Mouse (Mus musculus) thymus, adult 2 months (tissue): Measurements from ENCODE around the gene Dzip3. TPM values are rescaled to one million over a fixed set of nuclear protein-coding genes. Genes with fewer than 3 reads are reported as not detected.
A peak's percentile ranks its signal among the peaks of the same experiment; 100 is the strongest.

Experiments used
- DNase-seq: peaks from one replicate; pipeline ENCODE4 v3.0.0; 2021
- H3K27ac ChIP-seq: fragments of 200-500 bp; 2 replicates; pipeline ENCODE4 v1.5.1; 2012; ENCODE audit warnings: low read length, control low read depth; ENCODE audit not compliant: control insufficient read depth, insufficient read depth
- H3K27me3 ChIP-seq: fragments of 200-500 bp; 2 replicates; pipeline ENCODE4 v1.6.1; 2012; ENCODE audit warnings: mild to moderate bottlenecking, low read length, moderate library complexity, mixed read lengths; ENCODE audit not compliant: control insufficient read depth, insufficient read depth
- H3K36me3 ChIP-seq: fragments of 200-500 bp; 2 replicates; pipeline ENCODE4 v1.6.1; 2012; ENCODE audit warnings: mild to moderate bottlenecking, low read length, moderate library complexity; ENCODE audit not compliant: control insufficient read depth, insufficient read depth
- H3K4me1 ChIP-seq: fragments of 200-500 bp; replicated peaks from 2 replicates; pipeline ENCODE4 v1.6.1; 2012; ENCODE audit warnings: low read length; ENCODE audit not compliant: control insufficient read depth, insufficient read depth
- H3K4me3 ChIP-seq: fragments of 200-500 bp; 2 replicates; pipeline ENCODE4 v1.5.1; 2012; ENCODE audit warnings: mild to moderate bottlenecking, low read length, control low read depth, moderate library complexity; ENCODE audit not compliant: control insufficient read depth, insufficient read depth
- CTCF ChIP-seq: fragments of 200-500 bp; IDR thresholded peaks from 2 replicates; pipeline ENCODE4 v1.5.1; 2012; ENCODE audit warnings: mild to moderate bottlenecking, control low read depth, low read length, moderate library complexity, borderline replicate concordance; ENCODE audit not compliant: control insufficient read depth, poor library complexity, insufficient read depth; ENCODE audit errors: extremely low read depth
- POLR2A ChIP-seq: fragments of 200-500 bp; IDR thresholded peaks from 2 replicates; pipeline ENCODE4 v1.6.1; 2012; ENCODE audit warnings: mild to moderate bottlenecking, low read length, control low read depth, moderate library complexity; ENCODE audit not compliant: control insufficient read depth, poor library complexity, insufficient read depth; ENCODE audit errors: extremely low read depth
- WGBS: fragments of 180-500 bp; shearing (Covaris S2); methylation state at CpG from one replicate; pipeline ENCODE4 v1.1.7; 2018; 5-methylcytosine and 5-hydroxymethylcytosine counted together
- polyA plus RNA-seq: library from polyadenylated mRNA; depleted of rRNA; stranded (reverse); fragments of >200 nt; gene quantifications from 2 replicates; pipeline ENCODE4 v1.2.3, GENCODE M21; 2012

The Dzip3 gene
- polyA plus RNA-seq, 1 experiment = 5.7 TPM

GRCm38 (mm10) chr16:48994343-48994693 is 353 bp upstream of the Dzip3 start:
- WGBS = under 1% methylated on average over 18 of the region's 18 CpGs
- TF ChIP-seq CTCF (no peak), POLR2A (no peak)
- no peak for DNase-seq
- Histone ChIP-seq H3K27me3 (no peaks in the 10 kb centered on the region), H3K27ac (no peak overlapping the region), H3K4me3 (peak overlapping the region; percentile 90), H3K4me1 (peaks cover 3% of the 10 kb centered on the region), H3K36me3 (peaks cover 6% of the 10 kb centered on the region)

- WGBS = 2% methylated on average over 9 of the region's 9 CpGs
- Histone ChIP-seq H3K36me3 (no peaks in the 10 kb centered on the region), H3K27ac (no peak overlapping the region), H3K4me1 (peaks cover 3% of the 10 kb centered on the region), H3K27me3 (no peaks in the 10 kb centered on the region), H3K4me3 (peak overlapping the region; percentile 90)
- TF ChIP-seq POLR2A (no peak), CTCF (no peak)
- DNase-seq = no peak
Measured at GRCm38 (mm10) chr16:48993231-48993558, 770 bp downstream of the Dzip3 start.

GRCm38 (mm10) chr16:48992437-48993230 is 1.3 kb downstream of the Dzip3 start:
- WGBS = 24% methylated on average over 10 of the region's 10 CpGs
- Histone ChIP-seq H3K27me3 (no peaks in the 10 kb centered on the region), H3K36me3 (no peaks in the 10 kb centered on the region), H3K27ac (no peak overlapping the region), H3K4me3 (no peak overlapping the region), H3K4me1 (peaks cover 3% of the 10 kb centered on the region)
- no peak for DNase-seq
- TF ChIP-seq CTCF = no peak
- TF ChIP-seq POLR2A = no peak

GRCm38 (mm10) chr16:48989700-48990099 is 4.3 kb downstream of the Dzip3 start:
- no peak overlapping the region for H3K4me3 ChIP-seq
- no peaks in the 10 kb centered on the region; the same call in 1 of the 2 replicates for H3K4me1 ChIP-seq
- no peaks in the 10 kb centered on the region for H3K36me3 ChIP-seq
- TF ChIP-seq POLR2A (no peak), CTCF (no peak)
- no peak for DNase-seq
- no peak overlapping the region for H3K27ac ChIP-seq
- H3K27me3 ChIP-seq = no peaks in the 10 kb centered on the region

GRCm38 (mm10) chr16:48985034-48985627 is 8.8 kb downstream of the Dzip3 start:
- Histone ChIP-seq H3K27me3 (no peaks in the 10 kb centered on the region), H3K4me3 (no peak overlapping the region), H3K27ac (no peak overlapping the region), H3K4me1 (no peaks in the 10 kb centered on the region), H3K36me3 (no peaks in the 10 kb centered on the region)
- WGBS = 96% methylated on average over 5 of the region's 5 CpGs
- TF ChIP-seq CTCF (no peak), POLR2A (no peak)
- no peak for DNase-seq

GRCm38 (mm10) chr16:48979965-48980364 is 14.0 kb downstream of the Dzip3 start:
- H3K27ac ChIP-seq = no peak overlapping the region
- H3K4me3 ChIP-seq = no peak overlapping the region
- no peaks in the 10 kb centered on the region for H3K4me1 ChIP-seq
- no peaks in the 10 kb centered on the region for H3K27me3 ChIP-seq
- peaks cover 4% of the 10 kb centered on the region; the same call in 1 of the 2 replicates for H3K36me3 ChIP-seq
- no peak for DNase-seq
- TF ChIP-seq CTCF = no peak
- no peak for TF ChIP-seq POLR2A

GRCm38 (mm10) chr16:48973548-48973947 is 20.4 kb downstream of the Dzip3 start:
- Histone ChIP-seq H3K4me1 (no peaks in the 10 kb centered on the region), H3K4me3 (no peak overlapping the region), H3K27ac (no peak overlapping the region), H3K36me3 (no peaks in the 10 kb centered on the region), H3K27me3 (no peaks in the 10 kb centered on the region)
- DNase-seq = peak; percentile 16
- 100% methylated on average over 1 of the region's 1 CpGs for WGBS
- no peak for TF ChIP-seq POLR2A
- no peak for TF ChIP-seq CTCF
